Mouse (Mus musculus): ENCODE results near the gene Pdxdc1. TPM values are rescaled to one million over a fixed set of nuclear protein-coding genes. Genes with fewer than 3 reads are reported as not detected.
A peak's percentile ranks its signal among the peaks of the same experiment; 100 is the strongest.

Pdxdc1 gene
- polyA plus RNA-seq, 1 experiment from 2014 or later, result 66.1 TPM

GRCm38 (mm10) chr16:13840056-13840455, 62.9 kb downstream of the Pdxdc1 start:
- no peak overlapping the region for H3K4me3 ChIP-seq (ENCODE audit: low read depth, low read length)
- no peaks in the 10 kb centered on the region for H3K9me3 ChIP-seq (ENCODE audit: control insufficient read depth, low read length)
- H3K4me2 ChIP-seq (ENCODE audit: low read depth, low read length), result no peak overlapping the region
- no peaks in the 10 kb centered on the region for H3K27me3 ChIP-seq (ENCODE audit: control insufficient read depth, insufficient read depth, low read length)
- WGBS, result 93% methylated on average over 7 of the region's 7 CpGs
- no peak overlapping the region for H3K27ac ChIP-seq (ENCODE audit: low read depth, low read length)
- ATAC-seq (ENCODE audit: low read depth), result no peak
- peaks cover 52% of the 10 kb centered on the region for H3K36me3 ChIP-seq (ENCODE audit: control insufficient read depth, insufficient read depth, low read length)
- H3K4me1 ChIP-seq (ENCODE audit: control insufficient read depth, insufficient read depth, low read length), result no peaks in the 10 kb centered on the region
- H3K9ac ChIP-seq (replicated peaks; ENCODE audit: low read depth, low read length), result no peak overlapping the region

- WGBS, result 95% methylated on average over 5 of the region's 5 CpGs
- Histone ChIP-seq H3K27ac (ENCODE audit: low read depth, low read length) (no peak overlapping the region), H3K36me3 (ENCODE audit: control insufficient read depth, insufficient read depth, low read length) (peaks cover 86% of the 10 kb centered on the region), H3K4me2 (ENCODE audit: low read depth, low read length) (no peak overlapping the region), H3K27me3 (ENCODE audit: control insufficient read depth, insufficient read depth, low read length) (no peaks in the 10 kb centered on the region), H3K4me3 (ENCODE audit: low read depth, low read length) (no peak overlapping the region), H3K4me1 (ENCODE audit: control insufficient read depth, insufficient read depth, low read length) (no peaks in the 10 kb centered on the region), H3K9me3 (ENCODE audit: control insufficient read depth, low read length) (no peaks in the 10 kb centered on the region), H3K9ac (replicated peaks; ENCODE audit: low read depth, low read length) (no peak overlapping the region)
- ATAC-seq (ENCODE audit: low read depth), result no peak
Observed at GRCm38 (mm10) chr16:13834382-13834781, 68.5 kb downstream of the Pdxdc1 start.

DNA sequence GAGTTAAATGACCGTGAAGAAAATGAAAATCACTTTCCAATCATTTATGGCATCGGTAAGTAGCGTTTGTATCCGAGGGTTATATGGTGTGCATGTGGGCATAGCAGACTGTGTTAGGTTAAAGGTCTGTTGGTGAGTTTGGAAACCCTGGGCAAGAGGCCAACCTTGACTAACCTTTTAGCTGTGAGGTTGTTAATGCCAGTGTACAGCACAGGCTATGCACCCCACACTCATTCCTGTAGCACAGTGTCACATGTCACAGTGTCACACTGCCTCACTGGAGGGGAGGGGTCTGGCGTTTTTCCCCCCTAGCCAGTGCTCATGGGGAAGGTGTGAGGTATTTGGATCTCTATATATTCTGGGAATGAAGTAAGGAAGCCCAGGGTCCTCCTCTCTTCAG, 71.3 kb downstream of the Pdxdc1 start:
- H3K27me3 ChIP-seq (ENCODE audit: control insufficient read depth, insufficient read depth, low read length), result no peaks in the 10 kb centered on the region
- no peaks in the 10 kb centered on the region for H3K9me3 ChIP-seq (ENCODE audit: control insufficient read depth, low read length)
- ATAC-seq (ENCODE audit: low read depth), result 0 out of 2 replicates have a peak, but pooled peaks have one; percentile 32
- H3K9ac ChIP-seq (replicated peaks; ENCODE audit: low read depth, low read length), result no peak overlapping the region
- no peak overlapping the region for H3K27ac ChIP-seq (ENCODE audit: low read depth, low read length)
- no peaks in the 10 kb centered on the region for H3K4me1 ChIP-seq (ENCODE audit: control insufficient read depth, insufficient read depth, low read length)
- no peak overlapping the region for H3K4me3 ChIP-seq (ENCODE audit: low read depth, low read length)
- 85% methylated on average over 5 of the region's 5 CpGs for WGBS
- H3K4me2 ChIP-seq (ENCODE audit: low read depth, low read length), result no peak overlapping the region
- peaks cover 75% of the 10 kb centered on the region for H3K36me3 ChIP-seq (ENCODE audit: control insufficient read depth, insufficient read depth, low read length)

DNA sequence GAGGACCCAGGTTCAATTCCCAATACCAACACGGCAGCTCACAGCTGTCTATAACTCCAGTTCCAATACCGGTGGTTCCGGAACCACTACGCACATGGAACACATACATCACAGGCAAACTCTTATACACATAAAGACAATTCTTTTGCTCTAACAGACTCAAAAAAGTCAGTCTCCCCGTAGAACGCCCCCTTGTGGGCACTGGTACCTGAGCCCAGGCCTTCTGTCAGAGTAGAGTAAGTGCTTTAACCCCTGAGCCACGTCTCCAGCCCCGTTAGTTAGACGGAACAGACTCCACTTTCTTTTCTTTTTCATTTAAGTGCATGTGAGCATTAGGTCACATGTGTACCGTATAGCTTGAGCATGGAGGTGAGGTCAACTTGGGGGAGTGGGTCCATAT, 72.5 kb downstream of the Pdxdc1 start:
- no peak overlapping the region for H3K9ac ChIP-seq (replicated peaks; ENCODE audit: low read depth, low read length)
- H3K27ac ChIP-seq (ENCODE audit: low read depth, low read length), result no peak overlapping the region
- H3K27me3 ChIP-seq (ENCODE audit: control insufficient read depth, insufficient read depth, low read length), result no peaks in the 10 kb centered on the region
- no peaks in the 10 kb centered on the region for H3K4me1 ChIP-seq (ENCODE audit: control insufficient read depth, insufficient read depth, low read length)
- peaks cover 65% of the 10 kb centered on the region for H3K36me3 ChIP-seq (ENCODE audit: control insufficient read depth, insufficient read depth, low read length)
- ATAC-seq (ENCODE audit: low read depth), result no peak
- H3K4me2 ChIP-seq (ENCODE audit: low read depth, low read length), result no peak overlapping the region
- 91% methylated on average over 10 of the region's 10 CpGs for WGBS
- H3K9me3 ChIP-seq (ENCODE audit: control insufficient read depth, low read length), result no peaks in the 10 kb centered on the region
- H3K4me3 ChIP-seq (ENCODE audit: low read depth, low read length), result no peak overlapping the region

DNA sequence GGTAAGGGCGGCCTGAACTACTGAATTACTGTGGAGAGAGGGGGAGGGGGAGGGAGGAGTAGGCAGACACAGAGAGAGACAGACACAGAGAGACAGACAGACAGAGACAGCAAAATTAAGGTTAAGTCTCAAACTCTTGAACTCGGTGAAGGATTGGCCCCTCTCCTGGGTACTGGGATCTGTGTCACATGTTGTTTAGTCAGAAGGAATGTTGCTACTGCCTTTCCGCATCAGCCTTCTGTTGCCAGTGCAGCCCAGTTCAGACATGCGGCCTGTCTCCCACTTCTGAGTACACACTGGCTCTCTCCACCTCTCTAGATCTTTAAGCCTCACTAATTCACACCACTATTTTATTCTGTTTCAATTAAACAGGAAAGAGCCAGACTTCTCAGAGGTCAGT, 76.4 kb downstream of the Pdxdc1 start:
- ATAC-seq (ENCODE audit: low read depth), result no peak
- H3K9ac ChIP-seq (replicated peaks; ENCODE audit: low read depth, low read length), result no peak overlapping the region
- no peak overlapping the region for H3K27ac ChIP-seq (ENCODE audit: low read depth, low read length)
- no peak overlapping the region for H3K4me3 ChIP-seq (ENCODE audit: low read depth, low read length)
- peaks cover 5% of the 10 kb centered on the region; the same call in 1 of the 2 replicates for H3K4me1 ChIP-seq (ENCODE audit: control insufficient read depth, insufficient read depth, low read length)
- 91% methylated on average over 4 of the region's 4 CpGs for WGBS
- H3K4me2 ChIP-seq (ENCODE audit: low read depth, low read length), result no peak overlapping the region
- no peaks in the 10 kb centered on the region for H3K27me3 ChIP-seq (ENCODE audit: control insufficient read depth, insufficient read depth, low read length)
- H3K9me3 ChIP-seq (ENCODE audit: control insufficient read depth, low read length), result no peaks in the 10 kb centered on the region
- peaks cover 35% of the 10 kb centered on the region for H3K36me3 ChIP-seq (ENCODE audit: control insufficient read depth, insufficient read depth, low read length)

GRCm38 (mm10) chr16:13825781-13826490, 77.0 kb downstream of the Pdxdc1 start:
- Histone ChIP-seq H3K4me3 (ENCODE audit: low read depth, low read length) (no peak overlapping the region), H3K4me2 (ENCODE audit: low read depth, low read length) (no peak overlapping the region), H3K27me3 (ENCODE audit: control insufficient read depth, insufficient read depth, low read length) (no peaks in the 10 kb centered on the region), H3K27ac (ENCODE audit: low read depth, low read length) (no peak overlapping the region), H3K4me1 (ENCODE audit: control insufficient read depth, insufficient read depth, low read length) (peaks cover 5% of the 10 kb centered on the region; the same call in 1 of the 2 replicates), H3K36me3 (ENCODE audit: control insufficient read depth, insufficient read depth, low read length) (peaks cover 30% of the 10 kb centered on the region), H3K9ac (replicated peaks; ENCODE audit: low read depth, low read length) (no peak overlapping the region), H3K9me3 (ENCODE audit: control insufficient read depth, low read length) (no peaks in the 10 kb centered on the region)
- ATAC-seq (ENCODE audit: low read depth), result no peak
- 85% methylated on average over 7 of the region's 7 CpGs for WGBS

DNA sequence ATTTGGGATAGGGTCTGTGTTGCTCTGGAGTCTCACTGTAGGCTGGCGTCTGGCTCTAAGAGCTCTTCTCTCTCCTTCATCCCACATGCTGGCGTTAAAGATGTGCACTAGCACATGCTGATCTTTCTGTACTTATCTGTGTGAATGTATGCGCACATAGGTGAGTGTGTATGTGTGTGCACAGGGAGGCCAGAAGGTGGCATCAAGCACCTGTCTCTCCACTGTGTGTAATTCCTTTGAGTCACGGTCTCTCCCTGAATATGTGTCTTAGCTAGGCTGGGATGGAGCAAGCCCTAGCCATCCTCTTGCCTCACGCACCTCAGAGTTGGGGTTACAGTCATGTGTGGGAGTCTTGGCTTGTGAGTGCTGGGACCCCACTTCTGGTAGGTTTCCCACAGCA, 82.2 kb downstream of the Pdxdc1 start:
- Histone ChIP-seq H3K4me2 (ENCODE audit: low read depth, low read length) (no peak overlapping the region), H3K36me3 (ENCODE audit: control insufficient read depth, insufficient read depth, low read length) (no peaks in the 10 kb centered on the region), H3K9ac (replicated peaks; ENCODE audit: low read depth, low read length) (no peak overlapping the region), H3K27me3 (ENCODE audit: control insufficient read depth, insufficient read depth, low read length) (no peaks in the 10 kb centered on the region), H3K27ac (ENCODE audit: low read depth, low read length) (no peak overlapping the region), H3K9me3 (ENCODE audit: control insufficient read depth, low read length) (no peaks in the 10 kb centered on the region), H3K4me1 (ENCODE audit: control insufficient read depth, insufficient read depth, low read length) (peaks cover 11% of the 10 kb centered on the region), H3K4me3 (ENCODE audit: low read depth, low read length) (0 out of 2 replicates have a peak overlapping the region, but pooled peaks have one; percentile 84)
- no peak for ATAC-seq (ENCODE audit: low read depth)
- 98% methylated on average over 5 of the region's 5 CpGs for WGBS

- 0 out of 2 replicates have a peak, but pooled peaks have one; percentile 0 for ATAC-seq (ENCODE audit: low read depth)
- Histone ChIP-seq H3K9me3 (ENCODE audit: control insufficient read depth, low read length) (no peaks in the 10 kb centered on the region), H3K4me1 (ENCODE audit: control insufficient read depth, insufficient read depth, low read length) (peaks cover 11% of the 10 kb centered on the region), H3K4me2 (ENCODE audit: low read depth, low read length) (peak overlapping the region; percentile 84), H3K4me3 (ENCODE audit: low read depth, low read length) (peak overlapping the region; percentile 84), H3K27me3 (ENCODE audit: control insufficient read depth, insufficient read depth, low read length) (no peaks in the 10 kb centered on the region), H3K9ac (replicated peaks; ENCODE audit: low read depth, low read length) (peak overlapping the region; percentile 82), H3K27ac (ENCODE audit: low read depth, low read length) (peak overlapping the region; percentile 96), H3K36me3 (ENCODE audit: control insufficient read depth, insufficient read depth, low read length) (no peaks in the 10 kb centered on the region)
- 39% methylated on average over 12 of the region's 12 CpGs for WGBS
Observed at GRCm38 (mm10) chr16:13819806-13820500, 83.0 kb downstream of the Pdxdc1 start.

- Histone ChIP-seq H3K9ac (replicated peaks; ENCODE audit: low read depth, low read length) (peak overlapping the region; percentile 82), H3K36me3 (ENCODE audit: control insufficient read depth, insufficient read depth, low read length) (no peaks in the 10 kb centered on the region; the same call in none of the 2 replicates), H3K4me2 (ENCODE audit: low read depth, low read length) (peak overlapping the region; percentile 84), H3K27ac (ENCODE audit: low read depth, low read length) (peak overlapping the region; percentile 96), H3K4me1 (ENCODE audit: control insufficient read depth, insufficient read depth, low read length) (peaks cover 11% of the 10 kb centered on the region), H3K9me3 (ENCODE audit: control insufficient read depth, low read length) (no peaks in the 10 kb centered on the region), H3K27me3 (ENCODE audit: control insufficient read depth, insufficient read depth, low read length) (no peaks in the 10 kb centered on the region), H3K4me3 (ENCODE audit: low read depth, low read length) (peak overlapping the region; percentile 84)
- peak; percentile 62 for ATAC-seq (ENCODE audit: low read depth)
- WGBS, result under 1% methylated on average over 36 of the region's 36 CpGs
Observed at GRCm38 (mm10) chr16:13819394-13819743, 83.6 kb downstream of the Pdxdc1 start.

Data from neural tube, embryonic 14.5 days (tissue).